Mouse (Mus musculus) common myeloid progenitor, adult 5-6 weeks (primary cell): Measurements from ENCODE around the gene Itga11. TPM values are rescaled to one million over a fixed set of nuclear protein-coding genes. Genes with fewer than 3 reads are reported as not detected.
A peak's percentile ranks its signal among the peaks of the same experiment; 100 is the strongest.
"Not testable (repeated sequence)": the region's sequence is repeated elsewhere in the genome, so short reads cannot be mapped to it uniquely, and the experiment has no call there.

ENCODE experiments used
- ATAC-seq: replicated peaks from 2 replicates; pipeline ENCODE4 v1.8.0; 2016; ENCODE audit warnings: low read depth, mild to moderate bottlenecking, moderate TSS enrichment, inconsistent platforms; ENCODE audit not compliant: poor library complexity, severe bottlenecking
- total RNA-seq: library from RNA; stranded (forward); fragments of 200-1000, 187-1606 nt; gene quantifications from 2 replicates; pipeline ENCODE4 v1.2.3, GENCODE M21; 2017

Gene Itga11
- total RNA-seq, 1 experiment from 2014 or later = not detected

DNA sequence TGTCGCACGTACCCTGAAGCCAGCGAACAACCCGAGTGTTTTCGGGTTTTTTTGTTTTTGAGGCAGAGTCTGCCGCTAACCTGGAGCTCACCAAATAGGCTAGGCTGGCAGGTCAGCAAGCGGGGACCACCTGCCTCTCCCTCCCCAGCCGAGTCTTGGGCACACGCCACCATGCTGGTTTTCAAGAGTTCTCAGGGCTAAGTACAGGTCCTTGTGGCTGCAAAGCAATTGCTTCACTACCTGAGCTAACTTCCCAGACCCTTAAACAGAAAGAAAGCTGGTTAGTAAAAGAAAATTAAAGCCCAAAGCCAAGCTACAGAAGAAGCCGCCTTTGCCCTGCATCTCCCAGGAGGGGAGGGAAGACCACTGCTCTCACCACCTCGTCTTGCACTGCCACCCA, 72.8 kb downstream of the Itga11 start:
- ATAC-seq = no peak

DNA sequence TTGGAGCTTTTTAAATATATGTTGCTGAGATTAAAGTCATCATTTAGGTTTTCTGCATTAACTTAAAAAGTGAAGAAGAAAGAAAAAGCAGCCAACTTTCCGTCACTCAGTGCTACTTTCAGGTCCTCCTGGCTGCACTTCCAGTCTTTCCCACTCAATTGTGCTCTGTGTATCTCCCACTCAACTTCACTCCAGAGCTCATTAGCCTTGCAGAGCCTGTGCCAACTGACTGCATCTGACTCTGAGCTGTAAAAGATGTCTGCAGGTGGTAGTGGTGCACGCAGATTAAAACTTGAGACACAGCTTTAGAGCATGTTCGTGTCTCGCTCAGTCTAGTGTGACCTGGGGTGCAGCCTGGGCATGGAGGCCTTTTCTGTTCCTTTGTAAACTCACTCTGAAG, 80.7 kb downstream of the Itga11 start:
- no peak for ATAC-seq

DNA sequence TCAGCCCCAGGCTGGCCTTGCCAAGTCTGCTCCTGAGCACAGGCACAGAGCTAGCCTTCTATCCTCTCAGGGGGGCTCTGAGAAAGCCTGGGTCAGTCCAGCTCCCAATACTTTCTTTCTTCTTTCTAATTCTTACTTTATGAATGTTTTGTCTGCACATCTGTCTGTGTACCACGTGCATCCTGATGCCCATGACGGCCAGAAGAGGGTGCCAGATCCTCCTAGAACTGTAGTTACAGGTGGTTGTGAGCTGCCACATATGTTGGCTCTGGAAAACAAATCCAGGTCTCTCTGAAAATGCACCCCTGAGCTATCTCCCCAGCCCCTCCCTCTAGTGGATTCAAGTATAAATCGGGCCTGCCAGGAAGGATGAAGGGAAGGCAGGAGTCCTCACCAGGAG, 82.0 kb downstream of the Itga11 start:
- no peak for ATAC-seq

DNA sequence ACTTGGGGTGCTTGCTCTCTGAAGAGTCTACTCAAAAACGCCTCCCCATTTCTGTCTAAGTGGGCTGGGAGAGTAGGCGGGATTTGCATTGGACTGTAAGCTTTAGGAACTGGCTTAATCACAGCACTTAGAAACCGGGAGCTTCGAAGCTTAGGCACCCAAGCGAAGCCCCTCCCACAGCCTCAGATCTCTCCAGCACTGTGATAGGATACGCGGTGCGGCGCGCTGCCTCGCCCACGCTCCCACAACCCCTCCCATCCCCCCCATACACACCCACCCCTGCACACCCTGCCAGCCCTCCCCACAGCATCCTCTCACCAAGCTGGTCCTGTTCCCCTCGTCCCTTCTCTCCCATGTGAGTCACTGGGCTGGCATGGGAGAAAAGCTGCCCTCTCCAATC, 85.9 kb downstream of the Itga11 start:
- ATAC-seq = no peak

DNA sequence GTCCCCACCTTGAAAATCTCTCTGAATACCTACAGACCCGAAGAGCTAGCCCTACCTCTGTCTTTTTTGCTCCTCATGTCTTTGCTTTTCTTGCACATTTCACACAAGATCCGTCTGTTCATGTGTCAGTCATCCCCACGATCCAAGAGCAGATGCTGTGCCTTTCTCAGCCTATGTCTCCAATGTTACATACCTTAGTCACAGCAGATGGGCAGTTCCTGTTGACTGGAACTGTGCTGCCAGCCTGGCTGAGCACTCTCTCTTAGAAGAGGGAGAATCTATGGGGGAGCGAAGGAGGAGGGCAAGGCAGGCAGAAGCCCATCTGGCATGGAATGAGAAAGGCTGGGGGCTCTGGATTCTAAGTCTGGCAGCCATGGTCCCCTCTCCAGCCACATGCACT, 87.7 kb downstream of the Itga11 start:
- no peak for ATAC-seq

DNA sequence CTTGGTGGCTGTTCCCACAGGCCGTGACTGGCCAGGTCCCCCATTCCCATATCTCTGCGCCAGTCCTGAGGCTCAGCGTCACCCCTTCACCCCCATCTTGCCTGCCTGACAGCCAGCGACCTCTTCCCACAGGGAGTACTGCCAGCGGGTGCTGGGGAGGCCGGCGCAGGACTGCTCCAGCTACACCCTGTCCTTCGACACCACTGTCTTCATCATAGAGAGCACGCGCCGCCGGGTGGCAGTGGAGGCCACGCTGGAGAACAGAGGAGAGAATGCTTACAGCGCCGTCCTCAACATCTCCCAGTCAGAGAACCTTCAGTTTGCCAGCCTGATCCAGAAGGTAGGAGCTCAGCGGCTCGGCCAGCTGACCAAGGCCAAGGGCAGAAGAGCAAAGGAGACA, 89.8 kb downstream of the Itga11 start:
- ATAC-seq = no peak

DNA sequence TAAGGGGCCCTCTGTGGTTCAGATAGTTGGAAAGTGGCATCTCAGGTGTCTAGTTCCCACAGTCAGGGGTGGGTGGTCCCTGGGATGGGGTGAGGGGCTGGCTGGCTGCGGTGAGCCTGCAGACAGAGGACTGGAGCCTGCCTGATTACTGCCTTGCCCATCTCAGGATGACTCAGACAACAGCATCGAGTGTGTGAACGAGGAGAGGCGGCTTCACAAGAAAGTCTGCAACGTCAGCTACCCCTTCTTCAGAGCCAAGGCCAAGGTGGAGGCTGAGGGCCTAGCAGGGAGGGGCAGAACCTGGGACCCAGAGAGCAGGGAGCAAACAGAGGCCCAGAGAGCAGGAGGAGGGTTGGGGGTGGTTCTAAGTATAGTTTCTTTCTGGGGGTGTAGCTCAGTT, 90.7 kb downstream of the Itga11 start:
- ATAC-seq = no peak

DNA sequence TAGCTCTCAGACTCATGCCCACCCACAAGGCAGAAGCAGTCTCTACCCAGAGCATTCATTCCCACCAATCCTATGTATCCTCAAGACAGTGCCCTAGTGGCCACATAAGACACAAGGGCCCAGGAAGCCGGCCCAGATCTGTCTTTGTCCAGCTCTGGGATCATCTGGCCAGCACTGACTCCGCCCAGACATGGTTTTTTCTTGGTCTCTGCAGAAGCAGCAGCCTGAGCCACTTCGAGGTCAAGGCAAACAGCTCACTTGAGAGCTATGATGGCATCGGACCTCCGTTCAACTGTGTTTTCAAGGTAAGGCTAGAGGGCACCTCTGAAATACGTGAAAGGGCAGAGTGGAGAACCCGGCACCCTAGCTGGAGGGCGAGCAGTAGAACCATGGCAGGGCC, 95.1 kb downstream of the Itga11 start:
- no peak for ATAC-seq

DNA sequence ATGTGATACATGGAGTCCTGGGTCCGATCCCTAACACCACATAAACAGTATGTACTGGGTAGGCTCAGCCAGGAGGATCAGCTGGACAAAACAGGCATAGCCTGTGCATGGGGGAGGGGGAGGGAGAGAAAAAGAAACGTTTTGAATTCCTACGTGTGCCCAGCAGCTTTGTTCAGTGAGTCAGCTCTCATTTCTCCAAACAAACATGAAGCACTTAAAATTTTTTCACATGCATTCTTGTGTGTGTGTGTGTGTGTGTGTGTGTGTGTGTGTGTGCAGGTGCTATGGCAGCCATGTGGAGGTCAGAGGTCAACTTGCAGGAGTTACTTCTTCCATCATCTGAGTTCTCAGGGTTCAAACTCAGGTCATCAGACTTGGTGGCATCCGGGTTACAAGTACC, 97.8 kb downstream of the Itga11 start:
- ATAC-seq = no peak

DNA sequence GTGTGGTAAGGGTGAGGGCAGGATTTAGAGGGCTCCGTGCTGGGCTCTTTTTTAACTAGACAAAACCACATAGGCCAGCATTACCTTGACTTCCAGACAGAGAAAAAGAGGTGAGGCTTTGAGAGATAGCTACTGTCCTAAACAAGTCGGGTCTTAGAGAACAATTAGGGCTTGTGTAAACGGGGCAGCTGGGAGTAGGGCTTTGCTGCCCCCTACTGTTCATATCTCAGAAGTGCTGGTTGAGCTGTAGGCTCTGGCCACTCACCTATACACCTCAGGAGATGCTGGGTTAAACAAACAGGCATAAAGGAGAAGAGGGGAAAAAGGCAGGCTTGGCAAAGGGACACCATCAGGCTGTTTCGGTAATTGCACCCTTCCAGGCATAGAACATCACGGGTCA, 99.8 kb downstream of the Itga11 start:
- ATAC-seq = peak; percentile 80; the same call in 1 of the 2 replicates

DNA sequence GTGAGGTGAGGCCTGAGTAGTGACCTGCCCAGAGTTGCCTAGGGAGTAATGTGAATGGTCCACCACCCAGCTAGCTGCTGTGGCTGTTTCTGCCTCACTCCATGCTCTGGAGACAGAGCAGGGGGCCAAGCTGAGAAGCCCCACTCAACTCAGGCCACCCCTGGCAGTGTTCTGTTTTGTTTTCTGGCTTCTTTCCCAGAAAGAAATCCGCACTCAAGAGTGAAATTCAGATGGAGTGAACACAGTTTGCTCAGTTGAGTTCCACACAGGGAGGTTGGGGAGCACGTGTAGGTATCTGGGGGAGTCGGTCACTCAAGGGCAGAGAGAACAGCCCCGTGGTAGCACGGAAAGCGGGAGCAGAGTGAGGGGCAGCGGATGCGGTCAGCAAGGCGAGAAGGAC, 101.1 kb downstream of the Itga11 start:
- ATAC-seq = no peak

DNA sequence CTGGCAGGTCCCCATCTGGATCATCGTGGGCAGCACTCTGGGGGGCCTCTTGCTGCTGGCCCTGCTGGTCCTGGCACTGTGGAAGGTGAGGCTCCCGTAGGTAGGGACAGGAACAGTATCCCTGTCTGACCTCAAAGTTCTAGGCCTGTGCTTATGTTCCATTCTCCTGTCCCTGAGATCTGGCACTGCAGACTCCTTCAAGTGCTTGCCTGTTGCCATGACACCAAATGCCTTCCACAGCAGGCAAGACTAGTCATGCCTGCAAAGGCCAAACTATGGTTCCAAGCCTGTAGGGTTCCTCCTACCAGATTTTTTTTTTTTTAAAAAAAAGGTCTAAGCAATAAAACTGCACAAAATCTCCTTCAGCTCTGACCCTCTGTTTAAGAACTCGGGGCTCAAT, 104.3 kb downstream of the Itga11 start:
- no peak for ATAC-seq

DNA sequence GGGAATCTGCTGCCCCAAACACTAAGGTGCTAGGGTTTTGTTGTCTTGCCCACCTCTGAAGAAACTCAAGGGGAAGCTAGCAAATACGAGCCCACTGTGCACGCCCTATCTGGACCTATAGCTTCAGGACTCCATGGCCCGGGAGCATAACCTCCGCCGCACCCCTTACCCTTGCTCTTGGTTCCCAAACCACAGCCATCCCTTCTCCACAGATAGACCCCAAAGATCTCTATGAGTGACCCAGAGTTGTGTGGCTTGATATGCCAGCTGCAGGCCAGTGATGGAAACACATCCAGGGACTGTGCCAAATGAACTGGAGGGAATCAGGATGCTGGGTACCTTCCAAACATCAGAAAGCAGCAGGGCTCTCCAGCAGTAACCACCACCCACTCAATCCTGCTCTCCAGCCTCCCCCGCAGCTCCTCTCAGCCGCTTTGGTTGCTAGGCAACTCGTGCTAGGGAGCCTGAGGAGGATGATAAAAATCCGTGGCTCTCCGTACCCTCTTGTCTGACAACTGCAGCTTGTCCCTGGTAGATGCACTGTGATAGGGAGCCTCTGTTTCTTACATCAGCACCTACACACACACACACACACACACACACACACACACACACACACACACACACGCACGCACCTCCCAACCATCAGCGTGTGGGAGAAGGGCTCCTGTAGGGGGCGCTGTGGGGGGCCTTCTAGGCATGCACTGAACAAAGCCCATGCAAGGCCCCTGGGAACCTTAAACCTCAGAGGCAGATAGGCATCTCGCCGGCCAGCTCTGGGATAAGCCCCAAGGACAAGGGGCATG, 105.6 kb downstream of the Itga11 start:
- 0 out of 2 replicates have a peak, but pooled peaks have one; percentile 42 for ATAC-seq

DNA sequence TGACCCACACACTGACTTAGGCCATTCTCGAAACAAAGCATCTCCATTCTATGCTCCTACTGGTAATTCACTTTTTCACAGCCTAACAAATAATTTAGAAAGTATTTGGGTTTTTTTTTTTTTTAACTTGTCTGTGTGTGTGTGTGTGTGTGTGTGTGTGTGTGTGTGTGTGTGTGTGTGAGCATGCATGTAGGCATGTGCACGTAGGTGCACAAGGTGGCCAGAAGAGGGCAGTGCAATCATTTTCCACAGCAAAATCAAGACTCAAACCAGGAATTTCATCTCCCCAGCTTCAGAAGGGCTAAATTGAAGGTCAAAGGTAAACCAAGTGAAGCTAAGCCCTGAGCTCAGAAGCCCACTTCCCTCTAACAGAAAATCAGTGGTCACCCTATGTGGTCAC, 106.6 kb downstream of the Itga11 start:
- ATAC-seq = no peak

DNA sequence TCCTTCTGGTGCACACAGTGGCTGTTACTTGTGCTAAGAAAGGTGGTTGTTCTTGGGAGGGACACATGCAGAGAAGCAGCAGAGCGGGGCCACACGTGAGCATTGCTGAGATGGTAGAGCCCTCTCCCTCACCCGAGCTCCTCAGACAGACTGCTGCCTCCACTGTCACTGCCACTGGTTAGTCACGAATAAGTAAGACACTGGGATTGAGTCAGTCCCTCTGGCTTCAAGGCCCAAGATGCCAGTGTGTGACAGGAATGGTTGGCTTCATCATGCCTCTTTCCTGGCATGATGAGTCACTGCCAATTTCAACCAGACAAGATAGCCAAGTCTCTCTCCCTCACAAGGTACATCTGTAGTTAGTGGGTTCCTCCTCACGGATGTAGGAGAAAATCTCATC, 109.1 kb downstream of the Itga11 start:
- ATAC-seq = no peak

DNA sequence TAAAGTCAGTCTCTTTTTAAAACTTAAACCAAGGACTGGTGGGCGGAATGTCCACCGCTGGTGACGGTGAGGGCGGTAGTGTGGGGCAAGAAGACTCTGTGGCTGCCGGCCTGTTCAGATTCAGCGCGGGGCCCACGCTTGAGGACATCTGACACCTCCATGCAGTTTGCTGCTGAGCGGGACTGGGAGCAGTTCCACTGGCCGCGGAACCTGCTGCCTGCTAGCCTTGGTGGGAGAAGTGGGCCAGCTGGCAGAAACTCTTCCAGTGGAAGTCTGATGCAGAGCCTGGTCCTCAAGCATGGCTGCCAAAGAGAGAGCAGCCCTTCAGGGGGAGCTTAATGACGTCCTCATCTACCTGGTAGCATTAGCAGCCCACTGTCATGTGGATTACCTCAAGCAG, 112.2 kb downstream of the Itga11 start:
- no peak for ATAC-seq

DNA sequence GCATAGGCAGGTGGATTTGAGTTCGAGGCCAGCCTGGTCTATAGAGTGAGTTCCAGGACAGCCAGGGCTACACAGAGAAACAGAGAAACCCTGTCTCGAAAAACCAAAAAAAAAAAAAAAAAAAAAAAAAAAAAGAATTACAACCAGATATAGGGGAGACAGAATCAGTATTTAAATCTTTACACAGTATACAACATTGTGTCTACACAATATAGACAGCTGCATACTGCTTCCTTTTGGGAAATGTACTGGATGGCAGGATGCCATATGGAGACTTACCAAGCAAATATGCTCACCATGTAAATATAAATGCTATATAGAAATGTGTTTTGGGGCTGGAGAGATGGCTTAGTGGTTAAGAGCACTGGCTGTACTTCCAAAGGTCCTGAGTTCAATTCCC, 121.6 kb downstream of the Itga11 start:
- not testable (repeated sequence) for ATAC-seq

DNA sequence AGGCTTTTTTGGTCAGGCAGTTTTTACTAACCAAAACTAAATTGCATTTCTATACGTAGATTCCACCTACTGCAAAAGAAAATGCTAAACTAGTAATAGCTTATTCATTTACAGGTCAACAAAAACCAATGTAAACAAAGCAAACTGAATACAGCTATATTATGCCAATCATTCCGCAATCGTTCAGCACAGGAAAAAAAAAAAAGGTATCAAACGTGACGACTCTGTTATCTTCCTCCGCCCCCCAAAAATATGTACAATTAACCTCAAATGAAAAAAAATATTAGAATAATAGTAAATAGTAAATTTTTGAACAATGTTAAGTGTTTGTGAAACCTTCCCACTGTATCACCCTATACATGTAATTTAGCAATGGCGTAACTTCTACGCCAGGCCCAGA, 132.5 kb downstream of the Itga11 start:
- ATAC-seq = no peak

DNA sequence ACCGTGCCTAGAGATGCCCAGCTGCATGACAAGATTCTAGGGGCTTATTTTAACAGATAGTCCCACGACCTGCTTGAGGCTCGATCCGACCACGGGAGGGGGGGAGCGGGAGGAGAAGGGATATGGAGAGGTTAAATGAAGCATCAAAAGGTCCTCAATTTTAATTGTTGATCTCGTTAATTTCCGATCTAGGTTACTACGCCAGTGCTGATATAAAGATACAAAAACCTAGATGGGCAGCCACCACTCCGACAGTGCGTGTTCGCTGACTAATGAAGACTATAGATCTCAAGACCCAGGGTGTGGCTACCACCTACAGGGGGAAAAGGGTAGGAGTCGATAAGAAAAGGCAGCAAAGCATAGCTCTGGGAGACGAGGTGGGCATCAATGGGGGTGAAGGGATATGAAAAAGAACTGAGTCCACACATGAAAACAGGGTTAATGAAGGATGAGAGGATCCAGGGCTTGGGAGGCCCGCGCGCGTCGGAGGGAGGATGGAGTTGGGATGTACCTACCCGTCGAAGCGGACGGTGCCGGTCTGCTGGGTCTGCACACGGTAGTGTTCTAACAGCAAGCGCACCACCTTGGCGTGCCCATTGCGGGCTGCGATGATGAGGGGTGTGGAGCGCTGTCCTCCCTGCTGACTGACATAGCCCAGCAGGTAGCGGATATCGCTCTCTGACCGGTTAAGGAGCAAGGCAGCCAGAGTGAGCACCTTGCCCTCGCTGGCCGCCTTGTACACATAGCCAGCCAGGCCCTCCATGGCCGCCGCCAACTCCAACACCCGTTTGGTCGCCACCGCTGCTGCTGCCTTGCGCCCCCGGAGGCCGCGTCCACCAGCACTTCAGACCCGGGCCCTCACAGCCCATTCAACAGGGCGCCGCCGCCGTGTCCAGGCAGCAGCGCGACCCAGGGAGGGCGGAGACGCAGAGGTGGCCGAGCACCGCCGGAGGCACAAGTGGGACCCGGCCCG, 133.2 kb downstream of the Itga11 start:
- peak; percentile 43 for ATAC-seq

DNA sequence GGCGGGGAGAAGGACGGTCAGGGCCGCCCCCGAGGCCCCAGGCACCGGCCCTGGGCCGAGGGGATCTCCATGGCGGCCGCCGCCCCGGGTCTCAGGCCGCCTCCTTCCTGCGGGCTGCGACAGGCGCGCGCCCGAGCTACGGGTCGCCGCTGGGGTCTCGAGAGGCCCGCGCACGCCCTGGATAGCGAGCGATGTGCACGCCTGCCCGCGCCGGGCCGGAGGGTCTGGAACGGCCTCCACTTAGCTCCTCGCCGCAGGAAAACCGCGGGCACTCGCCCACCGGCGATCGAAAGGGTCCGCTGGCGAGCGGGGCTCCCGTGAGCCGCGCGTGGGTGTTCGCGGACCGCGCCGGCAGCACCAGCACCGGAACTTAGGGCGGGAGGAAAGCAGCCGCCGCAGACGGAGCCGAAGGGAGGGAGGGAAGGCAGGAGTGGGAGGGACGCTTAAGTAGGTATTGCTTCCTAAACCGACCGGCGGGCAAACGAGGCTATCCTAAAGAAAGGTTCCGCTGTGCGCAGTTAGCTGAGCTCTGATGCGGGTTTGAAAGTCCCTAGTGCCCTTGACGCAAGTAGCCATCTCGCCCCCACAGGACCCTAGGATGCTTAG, 134.0 kb downstream of the Itga11 start, which contains the start of gene Fem1b:
Fem1b (minus strand) TSS at position 419 of the 606 bp plus-strand sequence.
- ATAC-seq = peak; percentile 94
